Mouse (Mus musculus): Measurements from ENCODE around the gene Grap2. TPM values are rescaled to one million over a fixed set of nuclear protein-coding genes. Genes with fewer than 3 reads are reported as not detected.
A peak's percentile ranks its signal among the peaks of the same experiment; 100 is the strongest.

Grap2 gene
- total and polyA plus RNA-seq, 2 experiments from 2014 or later, result not detected

DNA sequence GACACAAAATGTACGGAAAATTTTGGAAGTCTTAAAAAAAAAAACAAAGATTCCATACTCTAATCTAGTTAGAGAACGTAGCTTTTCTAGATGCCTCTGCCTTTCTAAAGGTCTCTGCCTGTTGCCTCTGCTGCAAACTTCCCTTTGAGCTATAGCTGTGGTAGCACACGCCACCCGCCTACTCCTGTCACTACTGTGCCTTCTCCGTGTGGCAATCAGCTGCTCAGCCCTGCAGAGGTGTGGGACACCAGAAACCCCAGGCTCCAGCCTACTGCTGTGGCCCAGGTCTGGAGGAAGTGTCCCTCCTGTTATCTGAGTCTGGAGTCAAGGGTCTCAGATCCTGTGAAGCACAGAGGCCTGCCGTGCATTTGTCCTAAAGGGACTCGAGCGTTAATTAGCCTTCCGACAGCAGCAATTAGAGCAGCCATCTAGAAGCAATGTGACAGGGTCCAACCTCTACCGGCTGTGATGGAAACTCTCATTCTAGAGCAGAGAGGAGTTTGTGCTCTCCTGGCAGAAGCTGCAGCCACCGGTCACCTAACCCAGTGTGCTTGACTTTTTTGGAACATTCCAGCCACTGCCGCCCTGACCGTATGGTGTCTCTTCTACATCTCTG is 64.5 kb downstream of the Grap2 start:
- 40% methylated on average over 13 of the region's 13 CpGs for WGBS
- DNase-seq, result no peak
- H3K4me1 ChIP-seq (ENCODE audit: insufficient read depth), result no peaks in the 10 kb centered on the region

DNA sequence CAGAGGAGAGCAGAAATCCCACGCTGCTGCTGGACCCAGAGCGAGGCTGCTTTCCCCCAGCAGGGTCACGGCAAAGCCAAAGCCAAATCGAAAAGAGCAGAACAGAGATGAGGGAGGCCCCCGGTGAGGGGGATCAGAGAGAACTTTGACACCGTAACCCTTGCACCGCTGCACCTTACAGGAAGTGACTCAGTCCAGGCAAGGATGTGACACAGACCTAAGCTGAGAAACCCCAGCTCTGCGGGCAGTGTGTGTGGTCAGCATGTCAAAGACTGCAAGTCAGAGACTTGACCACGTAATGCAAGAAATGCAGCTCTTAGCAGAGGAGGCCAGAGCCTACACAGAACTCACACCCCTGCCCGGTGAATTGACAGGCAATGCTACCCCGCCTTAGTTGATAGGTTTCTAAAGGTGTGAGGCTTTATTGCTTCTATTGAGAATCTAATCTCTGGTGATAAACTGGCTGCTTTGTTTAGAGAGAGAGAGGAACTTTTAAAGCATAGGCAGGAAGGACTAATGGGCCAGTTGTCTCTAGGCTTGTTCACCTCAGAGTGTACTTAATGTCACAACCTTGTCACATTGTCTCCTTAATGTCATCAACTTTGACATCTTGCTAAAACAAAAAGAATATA is 66.8 kb downstream of the Grap2 start:
- Histone ChIP-seq H3K36me3 (ENCODE audit: insufficient read depth) (no peaks in the 10 kb centered on the region), H3K4me3 (ENCODE audit: low read depth, low read length) (no peak overlapping the region), H3K9ac (no peak overlapping the region), H3K27ac (ENCODE audit: low read depth, low read length) (no peak overlapping the region), H3K4me1 (ENCODE audit: insufficient read depth) (no peaks in the 10 kb centered on the region), H3K4me2 (ENCODE audit: low read depth) (no peak overlapping the region), H3K9me3 (ENCODE audit: low read length) (no peaks in the 10 kb centered on the region), H3K27me3 (ENCODE audit: insufficient read depth, low read length) (no peaks in the 10 kb centered on the region)
- DNase-seq (no peak), ATAC-seq (no peak)
- 76% methylated on average over 11 of the region's 11 CpGs for WGBS
- no peak for TF ChIP-seq CTCF (IDR thresholded peaks at IDR 0.05; ENCODE audit: low read depth)

More for the DNA sequence above, 64.5 kb downstream of the Grap2 start:
- TF ChIP-seq CTCF (IDR thresholded peaks at IDR 0.05; ENCODE audit: low read depth), result no peak
- Histone ChIP-seq H3K4me3 (ENCODE audit: low read depth, low read length) (no peak overlapping the region), H3K27ac (ENCODE audit: low read depth, low read length) (no peak overlapping the region), H3K4me2 (ENCODE audit: low read depth) (no peak overlapping the region), H3K36me3 (ENCODE audit: insufficient read depth) (no peaks in the 10 kb centered on the region), H3K27me3 (ENCODE audit: insufficient read depth, low read length) (no peaks in the 10 kb centered on the region), H3K9me3 (ENCODE audit: low read length) (no peaks in the 10 kb centered on the region), H3K9ac (no peak overlapping the region)
- ATAC-seq, result no peak

DNA sequence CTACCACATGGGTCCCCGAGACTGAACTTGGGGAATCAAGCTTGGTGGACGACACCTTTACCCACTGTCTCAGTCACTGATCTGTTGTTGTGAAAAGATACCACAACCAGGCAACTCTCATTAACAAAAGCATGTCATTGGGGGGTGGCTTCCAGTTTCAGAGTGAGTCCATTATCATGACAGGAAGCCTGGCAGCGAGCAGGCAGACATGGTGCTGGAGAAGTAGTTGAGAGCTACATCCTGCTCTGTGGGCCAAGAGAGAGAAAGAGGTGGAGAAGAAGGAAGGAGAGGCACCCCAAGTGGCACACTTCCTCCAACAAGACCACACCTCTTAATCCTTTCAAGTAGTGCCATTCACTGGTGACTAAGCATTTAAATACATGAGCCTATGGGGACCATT is 67.5 kb downstream of the Grap2 start:
- Histone ChIP-seq H3K4me1 (ENCODE audit: insufficient read depth) (no peaks in the 10 kb centered on the region), H3K27me3 (ENCODE audit: insufficient read depth, low read length) (no peaks in the 10 kb centered on the region), H3K4me3 (ENCODE audit: low read depth, low read length) (no peak overlapping the region), H3K4me2 (ENCODE audit: low read depth) (no peak overlapping the region), H3K9me3 (ENCODE audit: low read length) (no peaks in the 10 kb centered on the region), H3K36me3 (ENCODE audit: insufficient read depth) (no peaks in the 10 kb centered on the region), H3K9ac (no peak overlapping the region), H3K27ac (ENCODE audit: low read depth, low read length) (no peak overlapping the region)
- TF ChIP-seq CTCF (IDR thresholded peaks at IDR 0.05; ENCODE audit: low read depth), result no peak
- ATAC-seq, result no peak
- no peak for DNase-seq
- WGBS, result 86% methylated on average over 3 of the region's 3 CpGs

- Histone ChIP-seq H3K9ac (no peak overlapping the region), H3K4me2 (ENCODE audit: low read depth) (no peak overlapping the region), H3K27ac (ENCODE audit: low read depth, low read length) (no peak overlapping the region), H3K4me1 (ENCODE audit: insufficient read depth) (no peaks in the 10 kb centered on the region), H3K4me3 (ENCODE audit: low read depth, low read length) (no peak overlapping the region), H3K9me3 (ENCODE audit: low read length) (no peaks in the 10 kb centered on the region), H3K36me3 (ENCODE audit: insufficient read depth) (no peaks in the 10 kb centered on the region), H3K27me3 (ENCODE audit: insufficient read depth, low read length) (no peaks in the 10 kb centered on the region)
- DNase-seq, result no peak
- no peak for TF ChIP-seq CTCF (IDR thresholded peaks at IDR 0.05; ENCODE audit: low read depth)
- WGBS, result 92% methylated on average over 2 of the region's 2 CpGs
- ATAC-seq, result no peak
Observed at GRCm38 (mm10) chr15:80641702-80642435, 69.5 kb downstream of the Grap2 start.

GRCm38 (mm10) chr15:80645006-80645797 is 72.8 kb downstream of the Grap2 start:
- no peaks in the 10 kb centered on the region for H3K4me1 ChIP-seq (ENCODE audit: insufficient read depth)
- H3K36me3 ChIP-seq (ENCODE audit: insufficient read depth), result no peaks in the 10 kb centered on the region
- H3K9me3 ChIP-seq (ENCODE audit: low read length), result no peaks in the 10 kb centered on the region
- DNase-seq (no peak), ATAC-seq (no peak)
- H3K4me2 ChIP-seq (ENCODE audit: low read depth), result no peak overlapping the region
- TF ChIP-seq CTCF (IDR thresholded peaks at IDR 0.05; ENCODE audit: low read depth), result no peak
- no peak overlapping the region for H3K9ac ChIP-seq
- H3K27me3 ChIP-seq (ENCODE audit: insufficient read depth, low read length), result no peaks in the 10 kb centered on the region
- H3K4me3 ChIP-seq (ENCODE audit: low read depth, low read length), result no peak overlapping the region
- no peak overlapping the region for H3K27ac ChIP-seq (ENCODE audit: low read depth, low read length)
- WGBS, result 88% methylated on average over 17 of the region's 17 CpGs

DNA sequence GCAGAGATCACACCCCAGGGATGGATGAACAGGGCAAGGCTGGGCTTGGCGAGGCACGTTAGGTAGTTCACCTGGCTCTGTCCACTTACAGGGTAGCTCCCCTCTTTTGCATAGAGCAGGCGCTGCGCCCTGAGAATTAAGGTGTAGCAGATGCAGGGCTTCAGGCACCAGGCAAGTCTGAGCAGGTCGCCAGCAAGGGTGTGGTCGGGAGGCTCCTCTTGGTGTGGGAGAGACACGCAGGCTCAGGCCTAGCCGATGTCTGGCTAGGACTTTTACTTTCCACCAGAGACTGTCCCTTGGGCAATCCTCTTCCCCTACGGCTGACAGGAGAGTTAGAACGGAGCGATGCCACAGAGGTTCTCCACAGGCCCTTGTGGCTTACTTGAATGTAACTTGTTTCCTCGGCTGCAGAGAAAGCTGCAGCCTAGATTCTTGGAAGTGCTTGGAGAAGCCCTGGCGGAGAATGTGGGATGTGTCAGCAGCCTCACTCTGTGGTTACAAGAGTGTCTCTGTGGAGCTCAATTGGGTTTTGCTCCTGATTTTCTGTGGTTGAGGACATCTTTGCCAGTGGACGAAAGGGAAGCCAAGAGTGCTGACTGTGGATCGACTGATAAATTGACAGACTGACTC is 76.7 kb downstream of the Grap2 start:
- Histone ChIP-seq H3K9me3 (ENCODE audit: low read length) (no peaks in the 10 kb centered on the region), H3K4me3 (ENCODE audit: low read depth, low read length) (no peak overlapping the region), H3K4me1 (ENCODE audit: insufficient read depth) (no peaks in the 10 kb centered on the region), H3K9ac (no peak overlapping the region), H3K36me3 (ENCODE audit: insufficient read depth) (no peaks in the 10 kb centered on the region), H3K27ac (ENCODE audit: low read depth, low read length) (no peak overlapping the region), H3K27me3 (ENCODE audit: insufficient read depth, low read length) (no peaks in the 10 kb centered on the region), H3K4me2 (ENCODE audit: low read depth) (no peak overlapping the region)
- 78% methylated on average over 15 of the region's 15 CpGs for WGBS
- DNase-seq (peak; percentile 58), ATAC-seq (peak; percentile 40; the same call in 1 of the 2 replicates)
- TF ChIP-seq CTCF (IDR thresholded peaks at IDR 0.05; ENCODE audit: low read depth), result peak; percentile 45
